ENCODE assay signal across 13 mouse cellular contexts in genomic region chr9:118940591-118941207, GRCm38 (mm10). TPM values are rescaled to one million over a fixed set of nuclear protein-coding genes. Genes with fewer than 3 reads are reported as not detected.
DNase-seq lines count a peak whose midpoint lies in the region; ATAC-seq and TF ChIP-seq lines count a peak whose summit lies in the region.
"Had no signal": no experiment of that assay in that cellular context is flagged by ENCODE, and none has a peak within 500 bp of the region (broad histone marks: within the 10 kb centered on the region; RNA-seq: fewer than 3 reads in every experiment).

No protein-coding gene starts in this region.

- no peak for ATAC-seq in heart, embryonic 15.5 days (replicated peaks; ENCODE audit: insufficient number of reproducible peaks, insufficient read depth, low FRiP score, low read depth)
- no peak for ATAC-seq in limb, embryonic 12.5 days (ENCODE audit: insufficient number of reproducible peaks, insufficient read depth, low FRiP score, low TSS enrichment, low read depth)
- peak; percentile 62 for ATAC-seq in intestine, postnatal 0 days
- ATAC-seq in inflammation-experienced regulatory T-cells, adult 6 months = no peak
- no peak for ATAC-seq in midbrain, embryonic 11.5 days (ENCODE audit: low FRiP score)
- ATAC-seq: midbrain, embryonic 16.5 days had no signal

- no peak for DNase-seq in heart, postnatal 10 days
- no peak for DNase-seq in limb, embryonic 10.5 days (ENCODE audit: low spot score)
- peak; percentile 66 for DNase-seq in adrenal gland, postnatal 14 days
- no peak for DNase-seq in midbrain, embryonic 11.5 days (ENCODE audit: low spot score, missing footprints)
- DNase-seq: layer of hippocampus, adult 9-11 months; left cerebral cortex, postnatal 4 days had no signal

- peak overlapping the region; percentile 1; the same call in 1 of the 2 replicates for H3K27ac ChIP-seq in heart, embryonic 15.5 days
- H3K27ac ChIP-seq in limb, embryonic 12.5 days = peak overlapping the region; percentile 85
- H3K27ac ChIP-seq in limb, embryonic 10.5 days = no peak overlapping the region
- peak overlapping the region; percentile 81 for H3K27ac ChIP-seq in intestine, postnatal 0 days (ENCODE audit: low read depth, low read length)
- no peak overlapping the region for H3K27ac ChIP-seq in midbrain, embryonic 11.5 days (ENCODE audit: low read depth, low read length)
- H3K27ac ChIP-seq: hindbrain, embryonic 14.5 days; neural tube, embryonic 12.5 days had no signal

- H3K27me3 ChIP-seq in heart, embryonic 15.5 days = no peaks in the 10 kb centered on the region
- H3K27me3 ChIP-seq in limb, embryonic 12.5 days = no peaks in the 10 kb centered on the region
- H3K27me3 ChIP-seq in limb, embryonic 10.5 days (ENCODE audit: low read depth, poor library complexity, severe bottlenecking) = no peaks in the 10 kb centered on the region
- no peaks in the 10 kb centered on the region for H3K27me3 ChIP-seq in intestine, postnatal 0 days (replicated peaks; ENCODE audit: control insufficient read depth, insufficient read depth, low read length)
- no peaks in the 10 kb centered on the region for H3K27me3 ChIP-seq in midbrain, embryonic 11.5 days (ENCODE audit: control insufficient read depth, insufficient read depth, low read length)
- H3K27me3 ChIP-seq: neural tube, embryonic 12.5 days had no signal

- no peaks in the 10 kb centered on the region for H3K9me3 ChIP-seq in heart, embryonic 15.5 days (replicated peaks)
- H3K9me3 ChIP-seq in limb, embryonic 12.5 days = no peaks in the 10 kb centered on the region
- no peaks in the 10 kb centered on the region for H3K9me3 ChIP-seq in limb, embryonic 10.5 days (replicated peaks)
- no peaks in the 10 kb centered on the region for H3K9me3 ChIP-seq in intestine, postnatal 0 days (ENCODE audit: control insufficient read depth)
- no peaks in the 10 kb centered on the region for H3K9me3 ChIP-seq in midbrain, embryonic 11.5 days (ENCODE audit: control insufficient read depth, low read length)
- H3K9me3 ChIP-seq: neural tube, embryonic 12.5 days had no signal

- no peak overlapping the region for H3K4me2 ChIP-seq in heart, embryonic 15.5 days
- H3K4me2 ChIP-seq in limb, embryonic 12.5 days = no peak overlapping the region
- H3K4me2 ChIP-seq in intestine, postnatal 0 days (replicated peaks; ENCODE audit: low read depth) = peak overlapping the region; percentile 49
- H3K4me2 ChIP-seq in midbrain, embryonic 11.5 days = no peak overlapping the region
- H3K4me2 ChIP-seq: hindbrain, embryonic 14.5 days; neural tube, embryonic 12.5 days had no signal

- 62% methylated on average over 12 of the region's 12 CpGs for WGBS in heart, embryonic 15.5 days
- WGBS in limb, embryonic 12.5 days = 83% methylated on average over 12 of the region's 12 CpGs
- 92% methylated on average over 12 of the region's 12 CpGs for WGBS in limb, embryonic 10.5 days
- 56% methylated on average over 12 of the region's 12 CpGs for WGBS in intestine, postnatal 0 days
- WGBS in midbrain, embryonic 11.5 days = 92% methylated on average over 12 of the region's 12 CpGs

- no peak overlapping the region for H3K4me3 ChIP-seq in heart, embryonic 15.5 days
- no peak overlapping the region for H3K4me3 ChIP-seq in limb, embryonic 12.5 days (replicated peaks)
- H3K4me3 ChIP-seq in limb, embryonic 10.5 days = no peak overlapping the region
- no peak overlapping the region for H3K4me3 ChIP-seq in intestine, postnatal 0 days (ENCODE audit: low read depth, low read length)
- H3K4me3 ChIP-seq in midbrain, embryonic 11.5 days (ENCODE audit: low read depth, low read length) = no peak overlapping the region
- H3K4me3 ChIP-seq: neural tube, embryonic 12.5 days had no signal

- H3K36me3 ChIP-seq in heart, embryonic 15.5 days = no peaks in the 10 kb centered on the region
- peaks cover 7% of the 10 kb centered on the region; the same call in 1 of the 2 replicates for H3K36me3 ChIP-seq in limb, embryonic 12.5 days
- H3K36me3 ChIP-seq in limb, embryonic 10.5 days = no peaks in the 10 kb centered on the region
- H3K36me3 ChIP-seq in intestine, postnatal 0 days (ENCODE audit: control insufficient read depth, insufficient read depth) = no peaks in the 10 kb centered on the region
- H3K36me3 ChIP-seq in midbrain, embryonic 11.5 days (ENCODE audit: control insufficient read depth, insufficient read depth, low read length) = no peaks in the 10 kb centered on the region
- H3K36me3 ChIP-seq: neural tube, embryonic 12.5 days had no signal

- H3K4me1 ChIP-seq in heart, embryonic 15.5 days (replicated peaks) = peaks cover 56% of the 10 kb centered on the region
- H3K4me1 ChIP-seq in limb, embryonic 12.5 days (replicated peaks) = peaks cover 55% of the 10 kb centered on the region
- H3K4me1 ChIP-seq in limb, embryonic 10.5 days = peaks cover 32% of the 10 kb centered on the region
- peaks cover 3% of the 10 kb centered on the region; the same call in 1 of the 2 replicates for H3K4me1 ChIP-seq in intestine, postnatal 0 days (replicated peaks; ENCODE audit: control insufficient read depth, insufficient read depth, low read length)
- H3K4me1 ChIP-seq in midbrain, embryonic 11.5 days (ENCODE audit: control insufficient read depth, insufficient read depth, low read length) = peaks cover 5% of the 10 kb centered on the region; the same call in 1 of the 2 replicates

- no peak for TF ChIP-seq CTCF in intestine, postnatal 0 days (IDR thresholded peaks at IDR 0.05; ENCODE audit: low read depth)

- intact Hi-C loops in heart, postnatal 10 days (cut with DNase I) = no loop called here

- no peak overlapping the region for H3K9ac ChIP-seq in heart, embryonic 15.5 days
- no peak overlapping the region for H3K9ac ChIP-seq in limb, embryonic 12.5 days (replicated peaks)
- no peak overlapping the region for H3K9ac ChIP-seq in intestine, postnatal 0 days (ENCODE audit: low read depth, low read length)
- no peak overlapping the region for H3K9ac ChIP-seq in midbrain, embryonic 11.5 days (ENCODE audit: low read length)
- H3K9ac ChIP-seq: hindbrain, embryonic 14.5 days; neural tube, embryonic 12.5 days had no signal

RNA-seq across cellular contexts. Expression of gene Ctdspl, which starts 14.4 kb away (rescaled TPM):
- 7.1 and 8.9 TPM in 2 replicates for polyA plus RNA-seq in heart, embryonic 15.5 days (2015; fragmentation: Nextera tagmentation; extraction: Ambion mirVana)
- 10 to 100 TPM; 16.0 to 17.5 TPM for total RNA-seq in heart, postnatal 10 days (2021)
- 19.2 and 19.9 TPM in 2 replicates for polyA plus RNA-seq in limb, embryonic 12.5 days (2016; fragmentation: Nextera tagmentation; extraction: Ambion mirVana)
- 8.8 and 11.6 TPM in 2 replicates for polyA plus RNA-seq in limb, embryonic 10.5 days (2016; fragmentation: Nextera tagmentation; extraction: Ambion mirVana)
- total RNA-seq in adrenal gland, postnatal 14 days (2021) = 28.6 and 32.0 TPM in 2 replicates
- 17.0 and 20.7 TPM in 2 replicates for polyA plus RNA-seq in intestine, postnatal 0 days (2015; fragmentation: Nextera tagmentation; extraction: Ambion mirVana)
- polyA plus RNA-seq in inflammation-experienced regulatory T-cells, adult 6 months (2017; shearing (Covaris generic)) = 1 to 10 TPM; 1.0 to 1.3 (median 1.3) TPM
- 4.9 and 5.5 TPM in 2 replicates for polyA plus RNA-seq in midbrain, embryonic 11.5 days (2014; fragmentation: Nextera tagmentation; extraction: Ambion mirVana)

Comparison
In these comparisons a context has a peak if more than half of its experiments do, and no peak if none do; other contexts are left out.
1. H3K27ac ChIP-seq: peak in heart, embryonic 15.5 days (single experiment), limb, embryonic 12.5 days (single experiment) and intestine, postnatal 0 days (single experiment); none in limb, embryonic 10.5 days (single experiment) and midbrain, embryonic 11.5 days (single experiment).